ENCODE assay signal across 9 mouse cellular contexts in genomic region chr12:31130434-31130833, GRCm38 (mm10). TPM values are rescaled to one million over a fixed set of nuclear protein-coding genes. Genes with fewer than 3 reads are reported as not detected.
"Had no signal": no experiment of that assay in that cellular context is flagged by ENCODE, and none has a peak within 500 bp of the region (broad histone marks: within the 10 kb centered on the region; RNA-seq: fewer than 3 reads in every experiment).

No protein-coding gene starts in this region.

- H3K36me3 ChIP-seq: limb, embryonic 10.5 days; liver, embryonic 15.5 days; midbrain, embryonic 10.5 days; midbrain, embryonic 15.5 days; neural tube, embryonic 12.5 days had no signal

- H3K4me3 ChIP-seq: limb, embryonic 10.5 days; liver, embryonic 15.5 days; midbrain, embryonic 10.5 days; midbrain, embryonic 15.5 days; neural tube, embryonic 12.5 days had no signal

- H3K4me2 ChIP-seq: liver, embryonic 11.5 days; liver, embryonic 15.5 days; midbrain, embryonic 15.5 days; neural tube, embryonic 12.5 days had no signal

- H3K27ac ChIP-seq: limb, embryonic 10.5 days; liver, embryonic 15.5 days; midbrain, embryonic 10.5 days; midbrain, embryonic 15.5 days; neural tube, embryonic 12.5 days; stomach, postnatal 0 days had no signal

- H3K9me3 ChIP-seq: limb, embryonic 10.5 days; liver, embryonic 15.5 days; midbrain, embryonic 10.5 days; midbrain, embryonic 15.5 days; neural tube, embryonic 12.5 days had no signal

- H3K27me3 ChIP-seq: liver, embryonic 15.5 days; midbrain, embryonic 15.5 days; neural tube, embryonic 12.5 days had no signal

- DNase-seq: kidney, postnatal 10 days; thymus, postnatal 4 days had no signal

- H3K4me1 ChIP-seq: liver, embryonic 15.5 days; midbrain, embryonic 10.5 days; midbrain, embryonic 15.5 days; neural tube, embryonic 12.5 days had no signal

- H3K9ac ChIP-seq: liver, embryonic 15.5 days; midbrain, embryonic 15.5 days; neural tube, embryonic 12.5 days had no signal

- ATAC-seq: midbrain, embryonic 15.5 days had no signal

RNA-seq across cellular contexts. Expression of gene Fam110c, which starts 56.8 kb away (rescaled TPM):
- polyA plus RNA-seq: neural tube, embryonic 12.5 days had no signal
